Mouse (Mus musculus) T-helper 2 cell (primary cell): ENCODE measurements around the gene Acbd6.

Source experiments
- in situ Hi-C: fragments of 300-600 bp; cut with MboI, MseI; formaldehyde crosslinking; loops from one replicate; pipeline ENCODE4 v1.15.1; 2025; ENCODE audit warnings: high pct_unique_total_duplicates

Gene Acbd6

DNA sequence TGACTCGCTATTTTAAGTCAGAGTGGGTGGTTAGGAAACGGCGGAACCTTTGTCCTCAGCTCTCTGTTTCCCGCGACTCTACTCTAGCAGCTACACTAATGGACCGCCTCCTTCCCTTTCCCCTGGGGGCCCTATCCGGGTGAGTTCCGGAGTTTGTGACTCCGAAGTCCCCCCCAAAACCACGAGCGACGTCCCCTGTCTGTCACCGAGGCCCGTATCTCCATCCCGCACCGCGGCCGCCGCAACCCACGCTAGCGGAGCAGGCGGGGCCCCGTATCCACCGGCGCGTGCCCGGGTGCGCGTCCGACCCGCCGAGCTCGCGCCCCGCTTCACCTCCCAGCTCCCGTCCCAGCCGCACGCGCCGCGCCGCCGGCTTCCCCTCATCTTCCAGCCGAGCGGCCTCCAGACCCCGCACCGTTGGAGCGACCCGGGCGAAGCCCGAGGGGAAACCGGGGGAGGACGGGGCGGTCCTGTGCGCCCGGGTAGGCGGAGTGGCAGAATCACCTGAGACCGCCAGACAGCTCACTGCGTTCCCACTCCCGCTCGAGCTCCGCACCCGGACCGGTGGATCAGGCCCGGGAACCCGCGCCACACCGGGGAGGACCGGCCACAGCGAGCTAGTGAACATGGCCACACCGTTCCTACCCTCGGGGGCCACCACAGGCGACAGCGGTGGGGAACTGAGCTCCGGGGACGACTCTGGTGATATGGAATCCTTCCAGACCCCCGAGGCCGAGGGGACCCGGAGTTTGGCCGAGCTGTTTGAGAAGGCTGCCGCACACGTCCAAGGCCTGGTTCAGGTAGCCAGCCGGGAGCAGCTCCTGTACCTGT, at the start of gene Acbd6:
Acbd6 (plus strand) TSS at position 109 of the 831 bp plus-strand sequence.
- in situ Hi-C loops: loop anchor here (5.0 to 25.0 kb wide), 2 partner anchors 479 to 526 kb away; partner anchors contain the start of genes Tor1aip1 and Tor1aip2

DNA sequence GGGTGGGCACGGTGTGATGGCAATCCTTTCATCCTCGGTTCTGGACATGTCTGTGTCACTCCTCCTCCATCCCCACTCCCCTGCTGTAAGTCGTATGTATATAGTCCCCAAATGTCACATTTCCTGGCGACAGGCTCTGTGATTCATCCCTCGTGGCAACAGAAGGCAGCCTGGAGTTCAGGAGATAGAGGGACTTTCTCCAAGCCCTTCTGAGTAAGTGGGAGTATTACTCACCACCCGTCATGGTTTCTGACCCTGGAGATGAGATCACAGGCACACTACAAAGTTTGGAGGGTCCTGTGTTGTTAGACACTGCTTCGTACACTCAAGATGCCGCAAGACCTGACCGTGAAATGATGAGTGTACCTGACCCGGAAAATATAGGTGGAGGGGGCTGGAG, 47.7 kb upstream of the Acbd6 start:
- in situ Hi-C loops: no loop called here

DNA sequence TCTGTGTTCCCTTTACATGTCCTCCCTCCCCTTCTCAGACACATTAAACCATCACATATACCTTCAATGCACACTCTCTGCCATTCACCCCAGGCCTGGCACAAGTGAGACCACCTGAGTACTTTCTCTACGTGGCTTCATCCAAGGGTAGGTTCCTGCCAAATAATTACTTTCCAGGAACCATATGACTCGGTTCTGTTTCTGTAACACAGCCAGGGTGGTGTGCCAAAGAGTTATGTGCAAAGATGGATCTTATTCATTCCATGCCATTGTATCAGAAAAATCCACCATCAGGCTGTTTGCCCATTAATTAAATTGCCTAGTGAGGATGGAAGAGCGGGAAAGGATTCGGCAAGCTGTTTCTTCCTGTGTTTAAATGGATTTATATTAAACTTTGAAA, 42.1 kb upstream of the Acbd6 start:
- in situ Hi-C loops: no loop called here

DNA sequence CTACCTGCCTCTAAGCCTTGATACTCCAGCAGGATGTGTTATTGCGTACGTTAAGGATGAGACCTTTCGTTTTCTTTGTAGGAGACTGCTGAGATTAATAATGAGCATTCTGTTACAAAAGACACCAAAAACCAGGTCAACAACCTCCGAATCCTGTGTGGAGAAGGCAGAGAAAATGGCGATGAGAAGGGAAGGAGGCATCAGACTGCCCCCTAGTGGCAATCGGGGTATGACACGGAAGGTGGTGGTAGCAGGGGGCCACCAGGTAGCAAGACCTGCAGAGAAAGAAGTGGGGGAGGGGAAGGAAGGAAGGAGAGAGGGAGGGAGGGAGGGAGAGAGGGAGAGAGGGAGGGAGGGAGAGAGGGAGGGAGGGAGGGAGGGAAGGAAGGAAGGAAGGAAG, 41.3 kb upstream of the Acbd6 start:
- in situ Hi-C loops: no loop called here

DNA sequence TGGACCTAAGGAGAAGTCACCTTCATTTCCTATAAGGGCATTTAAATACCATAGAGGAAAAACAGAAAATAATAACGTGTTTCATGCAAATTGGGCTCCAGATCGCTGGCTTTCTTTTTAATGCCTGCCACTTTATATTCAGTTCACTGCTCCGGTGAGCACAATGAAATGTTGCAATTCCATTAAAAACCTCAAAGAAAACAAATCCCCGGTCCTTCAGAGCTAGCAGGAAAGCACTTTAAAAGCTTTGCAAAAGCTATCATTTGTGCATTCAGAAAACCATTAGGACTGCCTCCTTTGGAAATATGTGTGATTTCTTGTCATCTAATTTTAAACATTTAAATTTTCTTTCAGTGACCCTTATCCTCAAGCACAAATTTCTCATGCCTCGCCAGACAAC, 40.9 kb upstream of the Acbd6 start:
- in situ Hi-C loops: no loop called here

DNA sequence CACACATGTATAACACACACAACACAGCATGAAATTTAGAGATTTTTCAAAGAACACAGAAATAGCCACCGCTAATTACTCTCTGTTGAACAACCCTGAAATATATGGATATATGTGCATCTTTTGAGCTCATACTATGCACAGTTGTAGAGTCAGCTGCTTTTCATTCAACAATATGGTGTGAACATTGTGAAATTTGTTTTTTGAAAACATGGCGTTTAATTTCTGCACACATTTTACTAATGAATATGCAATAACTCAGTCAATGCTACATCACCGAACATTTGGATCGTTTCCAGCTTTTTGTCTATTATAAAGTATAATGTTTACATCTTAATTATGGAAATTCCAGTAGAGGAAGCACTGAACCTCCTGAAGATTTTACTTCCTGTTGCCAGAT, 37.6 kb upstream of the Acbd6 start:
- in situ Hi-C loops: loop anchor here (10.0 kb wide), 1 partner anchor 495 kb away; no protein-coding TSS in a partner anchor

DNA sequence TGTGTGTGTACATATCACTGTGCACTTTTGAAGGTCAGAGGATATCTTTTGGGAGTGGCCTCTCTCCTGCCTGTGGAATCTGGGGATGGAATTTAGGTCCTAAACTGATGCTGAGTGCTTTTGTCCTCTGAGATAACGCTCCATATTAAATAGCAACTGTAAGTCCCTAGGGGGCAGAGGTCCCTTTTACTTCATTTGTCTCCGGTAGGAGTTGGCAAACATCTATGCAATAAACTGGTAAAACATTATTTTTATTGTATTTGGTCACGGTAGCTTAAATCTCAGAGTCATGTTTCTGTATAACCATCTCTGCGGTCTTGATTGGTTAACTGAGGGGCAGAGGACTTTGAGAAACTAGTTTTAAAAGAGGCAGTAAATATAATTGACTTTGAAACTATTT, 35.4 kb upstream of the Acbd6 start:
- in situ Hi-C loops: loop anchor here (10.0 kb wide), 1 partner anchor 498 kb away; no protein-coding TSS in a partner anchor

DNA sequence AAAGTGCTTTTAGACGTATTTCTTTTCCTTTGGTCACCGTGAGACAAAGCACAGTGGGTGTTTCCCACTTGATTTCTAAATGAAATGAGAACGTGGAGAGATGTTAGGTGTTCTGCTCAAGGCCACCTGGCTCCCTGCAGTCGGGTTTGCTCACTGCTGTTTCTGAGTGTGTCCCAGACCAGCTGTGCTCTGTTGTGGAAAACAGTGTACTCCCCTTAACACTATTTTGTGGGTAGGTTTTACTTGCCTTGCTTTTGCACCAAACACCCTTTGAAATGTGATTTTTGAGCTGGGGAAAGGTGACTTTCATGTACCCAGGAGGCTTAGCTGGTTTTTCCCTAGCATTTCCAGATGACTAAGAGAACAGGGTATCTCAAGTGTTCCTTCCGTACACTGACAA, 31.7 kb upstream of the Acbd6 start:
- in situ Hi-C loops: loop anchor here (5.0 to 10.0 kb wide), 2 partner anchors 234 to 501 kb away; no protein-coding TSS in a partner anchor

DNA sequence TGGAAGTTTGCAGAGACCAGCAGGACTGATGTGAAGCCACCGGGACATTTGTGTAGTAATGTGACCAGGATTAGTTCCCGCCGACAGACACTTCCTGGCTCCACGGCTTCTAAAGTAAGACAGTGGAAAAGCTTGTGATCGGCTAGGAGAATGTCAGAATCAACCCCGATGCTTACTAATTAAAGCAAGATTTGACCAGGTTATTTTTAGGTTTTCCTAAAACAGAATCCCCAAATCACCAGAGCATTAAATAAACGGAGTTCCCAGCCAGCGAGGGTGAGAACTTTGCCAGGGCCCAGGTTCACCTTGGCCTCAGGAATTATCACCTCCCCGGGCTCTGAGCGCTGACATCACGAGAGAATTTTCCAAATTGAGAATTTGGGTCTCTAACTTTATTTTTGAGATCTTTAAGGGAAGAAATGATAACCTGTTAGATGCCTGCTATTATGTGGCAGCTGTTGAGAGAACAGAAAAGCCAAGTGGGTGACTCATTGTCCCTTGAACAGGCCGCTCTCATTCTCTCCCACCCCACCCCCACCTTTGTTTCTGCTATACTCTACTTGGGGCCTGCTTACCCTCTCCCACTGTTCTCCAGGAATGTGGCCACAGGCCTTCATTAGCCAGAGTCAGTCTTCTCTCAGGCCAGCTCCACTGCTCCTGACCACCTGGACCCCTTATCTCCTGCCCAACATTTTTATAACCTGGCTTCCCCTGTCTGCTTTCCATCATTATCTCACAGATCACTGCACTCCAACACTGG, 30.7 kb upstream of the Acbd6 start:
- in situ Hi-C loops: loop anchor here (5.0 to 10.0 kb wide), 2 partner anchors 235 to 502 kb away; no protein-coding TSS in a partner anchor

DNA sequence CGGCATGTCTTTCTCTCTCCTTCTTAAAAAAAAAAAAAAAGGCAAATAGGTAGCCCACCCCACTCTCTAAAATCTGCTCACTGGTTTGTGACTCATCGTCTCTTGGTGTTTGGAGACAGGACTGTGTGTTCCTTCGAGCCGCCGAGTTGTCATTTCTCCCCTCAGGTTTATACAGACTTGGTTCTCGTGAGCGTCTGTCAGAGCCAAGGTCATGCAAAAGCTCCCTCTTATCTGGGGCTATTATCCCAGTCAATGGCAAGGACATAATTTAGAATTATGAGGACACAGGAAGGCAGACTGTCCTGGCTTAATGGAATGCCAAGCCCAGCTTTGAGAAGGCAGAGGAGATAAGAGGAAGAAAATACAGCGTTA, 30.1 kb upstream of the Acbd6 start:
- in situ Hi-C loops: loop anchor here (5.0 to 10.0 kb wide), 2 partner anchors 235 to 503 kb away; no protein-coding TSS in a partner anchor

DNA sequence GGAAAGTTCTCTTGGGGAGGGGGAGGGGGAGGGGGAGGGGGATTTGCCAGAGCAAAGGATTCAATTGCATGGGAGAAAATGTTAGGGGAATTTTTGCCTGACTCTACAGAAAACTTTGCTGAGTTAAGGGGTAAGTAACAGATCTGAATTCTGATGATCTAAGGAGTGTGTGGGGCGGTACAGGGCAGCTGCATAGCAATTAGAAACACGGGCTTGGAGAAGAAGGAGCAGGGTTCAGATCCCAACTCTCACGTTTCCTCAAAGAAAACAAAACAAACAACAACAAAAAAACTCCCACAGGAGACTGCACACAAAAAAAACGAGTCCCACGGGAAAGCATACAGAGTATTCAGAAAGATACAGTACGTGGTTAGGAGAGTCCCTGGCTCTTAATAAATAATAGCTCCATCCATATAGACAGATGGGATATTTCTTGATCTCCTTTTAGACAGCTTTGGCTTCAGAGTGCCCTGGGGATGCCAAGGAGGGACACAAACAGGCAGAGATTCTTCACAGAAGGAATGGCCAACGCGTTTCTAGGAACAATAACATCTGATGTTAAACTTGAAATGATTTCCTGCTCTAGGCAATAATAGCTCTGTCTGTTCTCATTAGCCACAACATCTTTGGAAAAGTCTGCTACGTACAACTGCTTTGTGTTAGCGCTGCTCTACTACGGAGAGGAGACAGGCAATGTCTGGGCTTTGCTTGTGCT, 29.4 kb upstream of the Acbd6 start:
- in situ Hi-C loops: loop anchor here (5.0 to 10.0 kb wide), 2 partner anchors 236 to 504 kb away; no protein-coding TSS in a partner anchor

DNA sequence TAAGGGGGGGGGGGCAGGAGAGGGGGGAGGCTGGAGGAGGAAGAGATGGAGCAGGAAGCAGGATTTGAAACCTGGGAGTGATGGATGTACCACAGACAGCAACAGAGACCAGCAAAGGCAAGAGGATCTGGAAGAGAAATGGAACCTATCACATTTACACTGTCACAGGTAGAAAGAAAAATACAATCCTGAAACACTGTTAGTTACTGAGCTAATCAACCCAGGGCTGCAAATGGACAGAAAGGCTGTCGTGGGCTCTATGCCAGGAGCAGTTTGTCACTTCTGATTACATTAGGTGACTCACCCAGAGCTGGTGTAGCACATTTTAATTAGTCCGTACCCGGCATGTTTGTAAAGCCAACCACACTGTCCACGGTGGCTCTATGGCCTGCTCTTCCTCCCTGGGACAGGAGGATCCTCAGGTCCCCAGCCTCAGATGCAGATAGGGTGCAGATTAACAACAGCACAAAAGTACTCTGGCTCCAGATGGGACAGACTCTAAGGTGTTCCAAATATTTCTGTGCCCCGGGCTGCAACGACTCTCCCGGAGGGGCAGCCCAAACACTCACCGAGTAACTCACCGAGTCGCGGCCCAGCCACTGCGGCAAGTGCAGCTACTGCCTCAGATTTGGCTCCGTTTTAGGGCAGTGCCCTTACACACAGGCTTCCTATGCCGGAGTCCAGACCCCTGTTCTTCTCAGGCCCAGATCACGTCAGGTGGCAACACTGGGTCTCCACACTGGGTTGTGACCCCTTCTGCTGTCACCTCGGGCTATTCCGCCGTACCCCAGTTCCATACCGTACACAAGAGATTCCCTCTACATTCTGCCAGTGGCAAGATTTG, 28.6 kb upstream of the Acbd6 start:
- in situ Hi-C loops: loop anchor here (5.0 to 10.0 kb wide), 2 partner anchors 237 to 505 kb away; no protein-coding TSS in a partner anchor

DNA sequence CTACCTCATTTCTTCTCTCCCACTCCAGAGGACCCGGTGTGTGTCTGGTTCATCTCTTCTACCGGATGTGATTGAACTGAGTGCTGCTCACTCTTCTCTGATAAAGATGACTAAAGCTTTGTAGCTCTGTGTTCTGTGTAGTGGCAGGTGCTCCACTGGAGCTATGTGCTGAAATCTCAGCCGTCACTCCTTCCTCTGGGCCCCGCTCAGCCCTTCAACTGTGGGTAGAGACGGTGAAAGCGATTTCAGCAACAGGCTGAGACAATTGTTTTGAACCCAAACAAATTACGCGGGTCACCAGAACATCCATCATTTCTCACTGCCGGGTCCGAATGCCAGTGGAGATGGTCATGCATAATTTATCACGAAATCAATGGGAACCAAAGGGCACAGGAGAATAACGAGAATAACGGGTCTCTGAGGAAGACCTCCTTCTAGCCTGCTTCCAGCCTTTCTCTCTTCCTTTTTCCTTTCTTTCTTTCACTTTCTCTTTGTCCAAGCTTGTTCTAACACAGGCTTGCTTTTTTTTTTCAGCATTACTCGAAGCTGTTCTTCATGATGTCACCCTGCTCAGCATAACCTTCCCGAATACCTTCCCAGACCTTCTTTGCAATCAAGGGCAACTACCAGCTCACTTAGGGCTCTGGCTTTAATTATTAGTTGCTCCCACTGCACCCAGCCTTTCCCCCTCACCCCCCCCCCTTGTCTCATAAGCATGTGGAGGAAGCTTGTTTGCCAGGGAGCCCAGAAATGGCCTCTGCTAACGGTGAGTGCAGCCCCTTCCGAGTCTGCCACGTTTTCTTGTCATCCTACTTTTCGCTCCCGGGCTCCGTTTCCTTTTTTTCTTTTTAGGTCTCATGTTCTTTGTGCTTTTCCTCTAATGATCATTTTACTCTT, 27.1 kb upstream of the Acbd6 start:
- in situ Hi-C loops: no loop called here

DNA sequence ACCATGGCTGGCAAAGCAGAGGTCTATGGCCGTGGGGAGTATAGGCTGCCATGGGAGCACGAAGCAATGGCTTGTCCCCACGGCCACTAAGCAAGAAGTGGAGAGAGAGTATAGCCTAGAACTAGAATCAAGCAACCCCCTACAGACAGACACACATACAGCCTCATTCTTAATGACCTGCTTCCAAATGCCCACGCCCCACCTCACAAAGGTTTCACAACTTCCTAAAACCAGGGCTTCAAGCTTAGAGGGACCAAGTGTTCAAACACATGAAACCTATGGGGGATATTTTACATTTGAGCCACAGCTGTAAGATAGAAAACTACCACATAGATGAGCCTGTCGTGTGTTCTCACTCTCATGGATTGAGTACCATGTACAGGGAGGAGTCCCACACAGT, 25.5 kb upstream of the Acbd6 start:
- in situ Hi-C loops: no loop called here

DNA sequence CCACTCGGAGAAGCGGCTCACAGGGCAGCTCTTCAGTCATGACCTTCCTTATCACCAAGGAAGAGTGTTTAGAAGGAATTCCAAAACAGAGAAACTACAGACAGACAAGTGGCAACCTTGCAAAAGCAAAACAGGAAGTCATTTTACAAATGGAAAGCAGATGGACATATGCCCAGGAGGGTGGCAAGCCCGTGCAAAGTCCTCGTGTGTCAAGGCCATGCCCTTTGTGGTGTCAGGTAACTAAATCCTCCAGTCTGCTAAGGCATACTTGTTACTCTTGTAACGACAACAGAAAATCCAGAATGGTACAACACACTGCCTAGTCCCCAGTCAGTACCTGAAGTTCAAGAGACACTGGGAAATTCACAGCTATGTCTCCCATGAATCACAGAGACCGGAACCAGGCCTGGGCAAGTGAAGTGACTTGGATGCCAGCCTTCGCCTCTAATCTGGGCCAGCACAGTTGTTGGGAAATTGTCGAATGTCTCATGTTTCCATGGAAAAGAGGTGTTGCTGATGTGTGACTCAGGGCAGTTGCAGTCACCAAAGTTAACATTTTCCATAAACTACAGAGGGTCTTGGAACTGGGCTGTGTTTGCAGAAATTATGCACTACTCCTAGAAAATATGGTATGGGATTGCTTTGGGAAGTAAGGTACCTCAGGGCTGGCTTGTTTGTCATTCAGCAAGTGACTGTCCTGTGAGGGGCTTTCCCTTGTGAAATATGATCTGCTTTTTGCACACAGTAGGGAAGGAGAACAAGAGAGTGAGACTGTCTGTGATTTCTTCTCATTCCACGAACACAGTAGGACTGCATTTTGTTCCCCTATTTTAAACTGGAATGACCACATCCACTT, 24.9 kb upstream of the Acbd6 start:
- in situ Hi-C loops: no loop called here

DNA sequence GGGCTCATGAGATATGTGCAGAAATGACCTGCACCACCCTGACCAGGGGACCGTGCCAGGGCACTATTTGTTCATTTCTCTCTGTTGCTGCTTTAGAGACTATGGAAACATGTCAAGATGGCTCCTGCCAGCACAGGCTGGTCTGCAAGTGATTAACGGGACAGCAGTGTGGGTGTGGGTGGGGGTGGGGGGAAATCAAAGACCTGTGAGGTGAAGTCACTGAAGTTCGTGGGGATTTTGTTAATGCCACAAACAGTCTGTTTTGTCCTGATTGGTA, 24.3 kb upstream of the Acbd6 start:
- in situ Hi-C loops: no loop called here

DNA sequence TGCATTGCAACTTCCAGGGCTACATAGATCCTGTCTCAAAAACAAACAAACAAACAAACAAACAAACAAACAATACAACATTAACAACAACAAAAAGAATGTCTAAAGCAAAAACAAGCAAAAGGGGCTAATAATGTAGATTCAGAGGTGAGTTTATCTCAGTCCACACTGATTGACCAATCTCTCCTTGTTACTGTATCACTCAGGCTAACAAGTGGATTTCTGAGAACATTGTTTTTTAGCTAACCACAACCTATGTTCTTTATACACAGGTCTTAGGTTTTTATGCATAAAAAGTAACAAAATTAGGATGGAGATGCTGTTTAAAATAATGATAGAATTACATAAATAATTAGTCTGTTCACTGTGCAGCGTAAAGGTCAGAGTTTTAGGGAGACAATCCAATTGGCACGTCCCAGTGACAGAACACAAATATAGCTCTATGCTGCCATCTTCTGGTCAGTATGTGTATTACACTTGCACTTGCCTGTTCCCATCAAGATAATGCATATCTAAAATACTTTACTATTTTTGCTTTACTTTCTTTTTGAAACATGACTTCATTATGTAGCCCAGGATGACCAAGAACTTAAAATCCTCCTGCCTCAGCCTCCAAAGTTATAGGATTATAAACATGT, 20.8 kb upstream of the Acbd6 start:
- in situ Hi-C loops: no loop called here

DNA sequence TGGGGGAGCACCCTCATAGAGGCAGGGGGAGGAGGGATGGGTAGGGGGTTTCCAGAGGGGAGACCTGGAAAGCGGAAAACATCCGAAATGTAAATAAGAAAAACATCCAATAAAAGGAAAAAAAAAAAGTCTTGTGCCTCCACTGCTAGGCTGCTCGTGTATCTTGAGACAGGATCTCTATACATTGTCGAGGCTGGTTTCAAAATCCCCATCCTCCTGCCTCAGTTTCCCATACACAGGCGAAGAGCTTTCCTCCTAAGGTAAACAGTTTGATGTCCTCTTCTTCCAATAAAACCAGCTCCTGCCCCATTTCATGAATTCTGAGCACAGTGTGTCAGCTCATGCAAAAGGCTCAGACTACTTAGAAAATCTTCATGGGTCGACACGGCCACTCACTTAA, 19.9 kb upstream of the Acbd6 start:
- in situ Hi-C loops: no loop called here

DNA sequence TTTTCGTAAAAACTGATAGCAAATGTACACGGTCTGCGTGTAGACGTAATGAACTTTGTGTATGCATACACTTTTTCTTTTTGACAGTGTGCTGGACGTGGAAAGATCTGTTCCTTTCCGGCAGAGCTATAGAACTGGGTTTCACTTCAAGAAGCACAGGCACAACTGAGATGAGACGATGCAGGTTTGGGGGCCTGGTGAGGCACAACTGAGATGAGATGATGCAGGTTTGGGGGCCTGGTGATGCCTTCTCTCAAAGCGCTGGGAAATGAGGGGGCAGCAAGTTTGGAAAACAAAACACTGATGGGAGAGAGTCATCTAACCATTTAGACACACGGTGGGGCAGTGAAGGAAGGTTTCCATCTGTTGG, 293 bp upstream of the Acbd6 start:
- in situ Hi-C loops: loop anchor here (5.0 to 25.0 kb wide), 2 partner anchors 480 to 525 kb away; partner anchors contain the start of genes Tor1aip1 and Tor1aip2
